Mouse (Mus musculus) hindbrain, embryonic 12.5 days (tissue): ENCODE measurements at regions not wholly inside any gene's neighbourhood (a gene's known extent, or its start where the extent isn't known, plus 50 kb on each side); places are given as distances from the start of the nearest gene placed in this dataset.

Experiments
- ATAC-seq: fragments of 200-750 bp; cut with Nextera tagmentation; 2 replicates; pipeline ENCODE4 v1.8.0; 2017; ENCODE audit warnings: moderate TSS enrichment; ENCODE audit not compliant: low FRiP score
- H3K27ac ChIP-seq: fragments of 300-500 bp; sonication (generic); 2 replicates; pipeline ENCODE4 v1.5.1; 2016; ENCODE audit warnings: mild to moderate bottlenecking
- H3K27me3 ChIP-seq: fragments of 300-500 bp; sonication (generic); 2 replicates; pipeline ENCODE4 v1.6.1; 2016; ENCODE audit warnings: mild to moderate bottlenecking
- H3K36me3 ChIP-seq: fragments of 300-500 bp; sonication (generic); 2 replicates; pipeline ENCODE4 v1.6.1; 2016; ENCODE audit warnings: mild to moderate bottlenecking
- H3K4me1 ChIP-seq: fragments of 300-500 bp; sonication (generic); 2 replicates; pipeline ENCODE4 v1.6.1; 2016
- H3K4me2 ChIP-seq: fragments of 300-500 bp; sonication (generic); replicated peaks from 2 replicates; pipeline ENCODE4 v1.6.1; 2016; ENCODE audit warnings: mild to moderate bottlenecking
- H3K4me3 ChIP-seq: fragments of 300-500 bp; sonication (generic); 2 replicates; pipeline ENCODE4 v1.5.1; 2016; ENCODE audit warnings: mild to moderate bottlenecking
- H3K9ac ChIP-seq: fragments of 300-500 bp; sonication (generic); 2 replicates; pipeline ENCODE4 v1.6.1; 2016; ENCODE audit warnings: mild to moderate bottlenecking, moderate library complexity
- H3K9me3 ChIP-seq: fragments of 300-500 bp; sonication (generic); replicated peaks from 2 replicates; pipeline ENCODE4 v1.6.1; 2016; ENCODE audit warnings: mild to moderate bottlenecking
- WGBS: fragments of 180-500 bp; shearing (Covaris S2); methylation state at CpG from one replicate; pipeline ENCODE4 v1.1.7; 2016; 5-methylcytosine and 5-hydroxymethylcytosine counted together

GRCm38 (mm10) chr15:97620261-97620660 is 85.4 kb downstream of the Rpap3 start:
- H3K36me3 ChIP-seq, result no peaks in the 10 kb centered on the region
- no peaks in the 10 kb centered on the region for H3K4me1 ChIP-seq
- ATAC-seq, result no peak
- no peak overlapping the region for H3K4me2 ChIP-seq
- no peak overlapping the region for H3K9ac ChIP-seq
- no peak overlapping the region for H3K27ac ChIP-seq
- H3K4me3 ChIP-seq, result no peak overlapping the region
- no peaks in the 10 kb centered on the region for H3K9me3 ChIP-seq
- H3K27me3 ChIP-seq, result no peaks in the 10 kb centered on the region
- 80% methylated on average over 6 of the region's 6 CpGs for WGBS

- Histone ChIP-seq H3K9me3 (no peaks in the 10 kb centered on the region), H3K27ac (no peak overlapping the region), H3K27me3 (no peaks in the 10 kb centered on the region), H3K9ac (no peak overlapping the region), H3K4me1 (no peaks in the 10 kb centered on the region), H3K4me2 (no peak overlapping the region), H3K36me3 (no peaks in the 10 kb centered on the region), H3K4me3 (no peak overlapping the region)
- no peak for ATAC-seq
- WGBS, result 88% methylated on average over 7 of the region's 7 CpGs
These were observed 85.9 kb downstream of the Rpap3 start for GRCm38 (mm10) chr15:97619764-97620163.

- no peaks in the 10 kb centered on the region for H3K27me3 ChIP-seq
- H3K27ac ChIP-seq, result no peak overlapping the region
- H3K9ac ChIP-seq, result no peak overlapping the region
- peaks cover 5% of the 10 kb centered on the region; the same call in 1 of the 2 replicates for H3K4me1 ChIP-seq
- H3K4me2 ChIP-seq, result no peak overlapping the region
- ATAC-seq, result no peak
- no peaks in the 10 kb centered on the region for H3K9me3 ChIP-seq
- 91% methylated on average over 2 of the region's 2 CpGs for WGBS
- H3K4me3 ChIP-seq, result no peak overlapping the region
- H3K36me3 ChIP-seq, result no peaks in the 10 kb centered on the region
These were observed 93.3 kb downstream of the Rpap3 start for GRCm38 (mm10) chr15:97612325-97612724.

- Histone ChIP-seq H3K4me2 (no peak overlapping the region), H3K27ac (no peak overlapping the region), H3K4me1 (peaks cover 15% of the 10 kb centered on the region), H3K27me3 (no peaks in the 10 kb centered on the region), H3K9ac (no peak overlapping the region), H3K9me3 (no peaks in the 10 kb centered on the region), H3K36me3 (no peaks in the 10 kb centered on the region), H3K4me3 (no peak overlapping the region)
- 89% methylated on average over 4 of the region's 4 CpGs for WGBS
- ATAC-seq, result no peak
These were observed 94.9 kb downstream of the Rpap3 start for GRCm38 (mm10) chr15:97610767-97611166.

- H3K36me3 ChIP-seq, result no peaks in the 10 kb centered on the region
- no peak overlapping the region for H3K4me3 ChIP-seq
- H3K27ac ChIP-seq, result no peak overlapping the region
- no peak for ATAC-seq
- H3K9ac ChIP-seq, result no peak overlapping the region
- 56% methylated on average over 7 of the region's 7 CpGs for WGBS
- peaks cover 3% of the 10 kb centered on the region; the same call in 1 of the 2 replicates for H3K27me3 ChIP-seq
- H3K4me2 ChIP-seq, result no peak overlapping the region
- H3K4me1 ChIP-seq, result peaks cover 15% of the 10 kb centered on the region
- H3K9me3 ChIP-seq, result no peaks in the 10 kb centered on the region
These were observed 96.1 kb downstream of the Rpap3 start for GRCm38 (mm10) chr15:97609496-97609895.

GRCm38 (mm10) chr15:97608651-97609050 is 97.0 kb downstream of the Rpap3 start:
- WGBS, result 90% methylated on average over 7 of the region's 7 CpGs
- Histone ChIP-seq H3K4me3 (no peak overlapping the region), H3K4me1 (peaks cover 15% of the 10 kb centered on the region), H3K9me3 (no peaks in the 10 kb centered on the region), H3K36me3 (no peaks in the 10 kb centered on the region), H3K4me2 (no peak overlapping the region), H3K9ac (no peak overlapping the region), H3K27ac (no peak overlapping the region), H3K27me3 (peaks cover 3% of the 10 kb centered on the region; the same call in 1 of the 2 replicates)
- no peak for ATAC-seq

GRCm38 (mm10) chr15:97607617-97608206 is 97.9 kb downstream of the Rpap3 start:
- 42% methylated on average over 15 of the region's 15 CpGs for WGBS
- Histone ChIP-seq H3K27me3 (peaks cover 3% of the 10 kb centered on the region; the same call in 1 of the 2 replicates), H3K4me1 (peaks cover 15% of the 10 kb centered on the region), H3K4me3 (0 out of 2 replicates have a peak overlapping the region, but pooled peaks have one; percentile 0), H3K9me3 (no peaks in the 10 kb centered on the region), H3K27ac (peak overlapping the region; percentile 95), H3K9ac (no peak overlapping the region), H3K4me2 (peak overlapping the region; percentile 64), H3K36me3 (no peaks in the 10 kb centered on the region)
- ATAC-seq, result 0 out of 2 replicates have a peak, but pooled peaks have one; percentile 31

GRCm38 (mm10) chr15:97606630-97607381 is 98.8 kb downstream of the Rpap3 start:
- peak overlapping the region; percentile 59 for H3K9ac ChIP-seq
- WGBS, result 7% methylated on average over 25 of the region's 25 CpGs
- H3K4me3 ChIP-seq, result peak overlapping the region; percentile 36
- H3K27me3 ChIP-seq, result peaks cover 3% of the 10 kb centered on the region; the same call in 1 of the 2 replicates
- ATAC-seq, result peak; percentile 87
- H3K4me1 ChIP-seq, result peaks cover 15% of the 10 kb centered on the region
- peak overlapping the region; percentile 95 for H3K27ac ChIP-seq
- H3K4me2 ChIP-seq, result peak overlapping the region; percentile 64
- no peaks in the 10 kb centered on the region for H3K36me3 ChIP-seq
- H3K9me3 ChIP-seq, result no peaks in the 10 kb centered on the region

- Histone ChIP-seq H3K4me1 (peaks cover 15% of the 10 kb centered on the region), H3K4me3 (peak overlapping the region; percentile 36), H3K9me3 (no peaks in the 10 kb centered on the region), H3K27ac (peak overlapping the region; percentile 95), H3K4me2 (peak overlapping the region; percentile 64), H3K9ac (peak overlapping the region; percentile 59; the same call in 1 of the 2 replicates), H3K36me3 (no peaks in the 10 kb centered on the region), H3K27me3 (peaks cover 3% of the 10 kb centered on the region; the same call in 1 of the 2 replicates)
- peak; percentile 5; the same call in 1 of the 2 replicates for ATAC-seq
- 37% methylated on average over 6 of the region's 6 CpGs for WGBS
These were observed 99.4 kb downstream of the Rpap3 start for GRCm38 (mm10) chr15:97606232-97606629.

GRCm38 (mm10) chr15:97605791-97606190 is 99.8 kb downstream of the Rpap3 start:
- Histone ChIP-seq H3K4me2 (no peak overlapping the region), H3K36me3 (no peaks in the 10 kb centered on the region), H3K27ac (peak overlapping the region; percentile 95), H3K9me3 (no peaks in the 10 kb centered on the region), H3K9ac (no peak overlapping the region), H3K4me3 (no peak overlapping the region), H3K4me1 (peaks cover 15% of the 10 kb centered on the region), H3K27me3 (peaks cover 3% of the 10 kb centered on the region; the same call in 1 of the 2 replicates)
- 85% methylated on average over 7 of the region's 7 CpGs for WGBS
- no peak for ATAC-seq

GRCm38 (mm10) chr15:97603492-97603891 is 102.1 kb downstream of the Rpap3 start:
- Histone ChIP-seq H3K9ac (no peak overlapping the region), H3K4me1 (peaks cover 15% of the 10 kb centered on the region), H3K4me3 (no peak overlapping the region), H3K27me3 (peaks cover 3% of the 10 kb centered on the region; the same call in 1 of the 2 replicates), H3K9me3 (no peaks in the 10 kb centered on the region), H3K4me2 (no peak overlapping the region), H3K27ac (no peak overlapping the region), H3K36me3 (no peaks in the 10 kb centered on the region)
- WGBS, result 55% methylated on average over 6 of the region's 6 CpGs
- ATAC-seq, result no peak

GRCm38 (mm10) chr15:97598270-97598669 is 107.4 kb downstream of the Rpap3 start:
- H3K9me3 ChIP-seq, result no peaks in the 10 kb centered on the region
- no peak for ATAC-seq
- no peaks in the 10 kb centered on the region for H3K36me3 ChIP-seq
- no peaks in the 10 kb centered on the region for H3K27me3 ChIP-seq
- H3K27ac ChIP-seq, result no peak overlapping the region
- H3K4me3 ChIP-seq, result no peak overlapping the region
- no peak overlapping the region for H3K9ac ChIP-seq
- peaks cover 24% of the 10 kb centered on the region for H3K4me1 ChIP-seq
- 85% methylated on average over 8 of the region's 8 CpGs for WGBS
- H3K4me2 ChIP-seq, result no peak overlapping the region
